Mouse (Mus musculus): ENCODE results near the gene Dynlt1f. TPM values are rescaled to one million over a fixed set of nuclear protein-coding genes. Genes with fewer than 3 reads are reported as not detected.
"Not testable (repeated sequence)": the region's sequence is repeated elsewhere in the genome, so short reads cannot be mapped to it uniquely, and the experiment has no call there.

Dynlt1f gene
- polyA plus RNA-seq, 1 experiment: 809 TPM

GRCm38 (mm10) chr17:6617689-6618400 is 37.9 kb downstream of the Dynlt1f start:
- H3K27me3 ChIP-seq (ENCODE audit: control insufficient read depth, insufficient read depth, low read length); H3K4me3 ChIP-seq (ENCODE audit: control insufficient read depth, low read depth, low read length); H3K4me1 ChIP-seq (ENCODE audit: control insufficient read depth, insufficient read depth, low read length); H3K36me3 ChIP-seq (ENCODE audit: control insufficient read depth, insufficient read depth, low read length); H3K27ac ChIP-seq (ENCODE audit: control insufficient read depth, insufficient read depth, low read depth, low read length): not testable (repeated sequence)

GRCm38 (mm10) chr17:6616731-6617130 is 39.0 kb downstream of the Dynlt1f start:
- not testable (repeated sequence) for H3K4me1 ChIP-seq (ENCODE audit: control insufficient read depth, insufficient read depth, low read length); H3K27ac ChIP-seq (ENCODE audit: control insufficient read depth, insufficient read depth, low read depth, low read length); H3K36me3 ChIP-seq (ENCODE audit: control insufficient read depth, insufficient read depth, low read length)

GRCm38 (mm10) chr17:6614316-6614715 is 41.4 kb downstream of the Dynlt1f start:
- H3K4me3 ChIP-seq (ENCODE audit: control insufficient read depth, low read depth, low read length); H3K27ac ChIP-seq (ENCODE audit: control insufficient read depth, insufficient read depth, low read depth, low read length); H3K36me3 ChIP-seq (ENCODE audit: control insufficient read depth, insufficient read depth, low read length); H3K27me3 ChIP-seq (ENCODE audit: control insufficient read depth, insufficient read depth, low read length); H3K4me1 ChIP-seq (ENCODE audit: control insufficient read depth, insufficient read depth, low read length): not testable (repeated sequence)

More at GRCm38 (mm10) chr17:6616731-6617130, 39.0 kb downstream of the Dynlt1f start:
- not testable (repeated sequence) for H3K4me3 ChIP-seq (ENCODE audit: control insufficient read depth, low read depth, low read length); H3K27me3 ChIP-seq (ENCODE audit: control insufficient read depth, insufficient read depth, low read length)

GRCm38 (mm10) chr17:6613524-6613923 is 42.2 kb downstream of the Dynlt1f start:
- H3K36me3 ChIP-seq (ENCODE audit: control insufficient read depth, insufficient read depth, low read length); H3K27me3 ChIP-seq (ENCODE audit: control insufficient read depth, insufficient read depth, low read length); H3K4me3 ChIP-seq (ENCODE audit: control insufficient read depth, low read depth, low read length); H3K27ac ChIP-seq (ENCODE audit: control insufficient read depth, insufficient read depth, low read depth, low read length); H3K4me1 ChIP-seq (ENCODE audit: control insufficient read depth, insufficient read depth, low read length): not testable (repeated sequence)

- not testable (repeated sequence) for H3K4me3 ChIP-seq (ENCODE audit: control insufficient read depth, low read depth, low read length); H3K4me1 ChIP-seq (ENCODE audit: control insufficient read depth, insufficient read depth, low read length)
Measured at GRCm38 (mm10) chr17:6605347-6605746, 50.4 kb downstream of the Dynlt1f start.

DNA sequence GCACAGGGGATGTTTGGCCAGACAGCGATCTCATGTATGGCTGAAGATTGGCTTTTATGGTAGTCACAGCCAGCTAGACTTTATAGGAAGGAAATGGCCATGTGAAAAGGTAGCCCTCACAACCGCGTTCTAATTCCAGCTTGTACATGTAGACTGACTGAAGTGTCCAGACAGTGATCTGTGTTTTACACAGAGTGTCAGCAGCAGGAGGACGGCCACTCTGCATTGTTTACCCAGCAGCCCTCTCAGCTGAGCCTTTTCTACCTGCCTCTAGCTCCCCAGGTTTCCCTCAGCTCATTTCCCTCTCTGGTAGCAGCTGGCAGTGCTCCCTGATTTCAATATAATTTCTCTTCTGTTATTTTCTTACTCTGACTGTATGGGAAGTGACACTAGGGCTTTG is 53.5 kb downstream of the Dynlt1f start:
- H3K27me3 ChIP-seq (ENCODE audit: control insufficient read depth, insufficient read depth, low read length); H3K4me3 ChIP-seq (ENCODE audit: control insufficient read depth, low read depth, low read length); H3K4me1 ChIP-seq (ENCODE audit: control insufficient read depth, insufficient read depth, low read length); H3K27ac ChIP-seq (ENCODE audit: control insufficient read depth, insufficient read depth, low read depth, low read length); H3K36me3 ChIP-seq (ENCODE audit: control insufficient read depth, insufficient read depth, low read length): not testable (repeated sequence)

More at GRCm38 (mm10) chr17:6605347-6605746, 50.4 kb downstream of the Dynlt1f start:
- not testable (repeated sequence) for H3K27me3 ChIP-seq (ENCODE audit: control insufficient read depth, insufficient read depth, low read length); H3K36me3 ChIP-seq (ENCODE audit: control insufficient read depth, insufficient read depth, low read length); H3K27ac ChIP-seq (ENCODE audit: control insufficient read depth, insufficient read depth, low read depth, low read length)

- Histone ChIP-seq H3K4me3 (ENCODE audit: control insufficient read depth, low read depth, low read length) (peak within 1 kb of the TSS; percentile 48), H3K27ac (ENCODE audit: control insufficient read depth, insufficient read depth, low read depth, low read length) (peak within 1 kb of the TSS; percentile 75)
- H3K27me3 ChIP-seq (ENCODE audit: control insufficient read depth, insufficient read depth, low read length); H3K4me1 ChIP-seq (ENCODE audit: control insufficient read depth, insufficient read depth, low read length); H3K36me3 ChIP-seq (ENCODE audit: control insufficient read depth, insufficient read depth, low read length): not testable (repeated sequence)
- 0 out of 2 replicates have a peak, but pooled peaks have one; percentile 48 for TF ChIP-seq POLR2A (IDR thresholded peaks at IDR 0.05; ENCODE audit: control insufficient read depth, low read depth, low read length)
Measured at GRCm38 (mm10) chr17:6601204-6601911, 54.3 kb downstream of the Dynlt1f start, which contains the start of gene Dynlt1c. Dynlt1c (plus strand) TSS chr17:6601671.

- H3K27me3 ChIP-seq (ENCODE audit: control insufficient read depth, insufficient read depth, low read length); H3K27ac ChIP-seq (ENCODE audit: control insufficient read depth, insufficient read depth, low read depth, low read length); H3K4me3 ChIP-seq (ENCODE audit: control insufficient read depth, low read depth, low read length); H3K36me3 ChIP-seq (ENCODE audit: control insufficient read depth, insufficient read depth, low read length); H3K4me1 ChIP-seq (ENCODE audit: control insufficient read depth, insufficient read depth, low read length): not testable (repeated sequence)
Measured at GRCm38 (mm10) chr17:6600216-6600911, 55.3 kb downstream of the Dynlt1f start.

DNA sequence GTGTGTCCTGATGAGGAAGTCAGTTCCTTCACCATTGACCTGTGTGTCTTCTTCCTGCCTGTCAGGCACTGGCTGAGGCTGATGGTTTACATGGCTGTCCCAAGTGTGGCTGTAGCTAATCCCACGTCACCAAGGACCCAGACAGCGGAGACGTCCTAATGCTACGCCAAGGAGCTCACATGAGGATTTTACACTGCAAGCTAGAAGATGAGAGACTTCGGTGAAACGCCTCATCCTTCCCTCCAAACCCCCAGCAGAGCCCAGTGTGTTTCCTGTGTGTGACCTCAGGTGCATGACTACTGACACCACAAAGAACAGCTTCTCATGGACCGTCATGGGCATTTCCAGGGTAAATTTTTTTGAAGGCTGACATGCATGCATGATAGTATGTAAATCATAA is 57.3 kb downstream of the Dynlt1f start:
- not testable (repeated sequence) for H3K4me3 ChIP-seq (ENCODE audit: control insufficient read depth, low read depth, low read length); H3K27me3 ChIP-seq (ENCODE audit: control insufficient read depth, insufficient read depth, low read length); H3K36me3 ChIP-seq (ENCODE audit: control insufficient read depth, insufficient read depth, low read length); H3K27ac ChIP-seq (ENCODE audit: control insufficient read depth, insufficient read depth, low read depth, low read length); H3K4me1 ChIP-seq (ENCODE audit: control insufficient read depth, insufficient read depth, low read length)
